Mouse (Mus musculus) forebrain, postnatal 0 days (tissue): Measurements from ENCODE around the gene 6430548M08Rik. TPM values are rescaled to one million over a fixed set of nuclear protein-coding genes. Genes with fewer than 3 reads are reported as not detected.
A peak's percentile ranks its signal among the peaks of the same experiment; 100 is the strongest.

Experiments
- ATAC-seq: fragments of 200-750 bp; cut with Nextera tagmentation; 2 replicates; pipeline ENCODE4 v1.8.0; 2017; ENCODE audit warnings: mild to moderate bottlenecking, moderate library complexity
- DNase-seq: peaks from one replicate; pipeline ENCODE4 v3.0.0-alpha.2; 2015
- H3K27ac ChIP-seq: fragments of 300-500 bp; sonication (generic); 2 replicates; pipeline ENCODE4 v1.5.1; 2014; ENCODE audit warnings: low read depth, mild to moderate bottlenecking, antibody characterized with exemption, low read length, moderate library complexity, mixed read lengths
- H3K27me3 ChIP-seq: fragments of 300-500 bp; sonication (generic); 2 replicates; pipeline ENCODE4 v1.6.1; 2014; ENCODE audit warnings: mild to moderate bottlenecking, low read length, mixed read lengths; ENCODE audit not compliant: insufficient read depth
- H3K36me3 ChIP-seq: fragments of 300-500 bp; sonication (generic); 2 replicates; pipeline ENCODE4 v1.6.1; 2014; ENCODE audit warnings: mild to moderate bottlenecking, moderate library complexity; ENCODE audit not compliant: insufficient read depth
- H3K4me1 ChIP-seq: fragments of 300-500 bp; sonication (generic); 2 replicates; pipeline ENCODE4 v1.6.1; 2014; ENCODE audit warnings: antibody characterized with exemption; ENCODE audit not compliant: insufficient read depth
- H3K4me2 ChIP-seq: fragments of 300-500 bp; sonication (generic); 2 replicates; pipeline ENCODE4 v1.6.1; 2014; ENCODE audit warnings: low read depth, mild to moderate bottlenecking, moderate library complexity
- H3K4me3 ChIP-seq: fragments of 300-500 bp; sonication (generic); 2 replicates; pipeline ENCODE4 v1.5.1; 2014; ENCODE audit warnings: low read depth, low read length, mixed read lengths
- H3K9ac ChIP-seq: fragments of 300-500 bp; sonication (generic); 2 replicates; pipeline ENCODE4 v1.6.1; 2014; ENCODE audit warnings: mild to moderate bottlenecking
- H3K9me3 ChIP-seq: fragments of 300-500 bp; sonication (generic); 2 replicates; pipeline ENCODE4 v1.6.1; 2016; ENCODE audit warnings: low read length
- CTCF ChIP-seq: sonication (generic); IDR thresholded peaks from 2 replicates; pipeline ENCODE4 v1.5.1; 2016; ENCODE audit warnings: antibody characterized with exemption, control low read depth, low read depth
- WGBS: fragments of 180-500 bp; shearing (Covaris S2); extraction: QIAGEN DNeasy Blood & Tissue Kit; methylation state at CpG from one replicate; pipeline ENCODE4 v1.1.7; 2014; 5-methylcytosine and 5-hydroxymethylcytosine counted together
- polyA plus RNA-seq: library from polyadenylated mRNA; unstranded; fragments of >200 nt; fragmentation: Nextera tagmentation; extraction: Ambion mirVana; gene quantifications from 2 replicates; pipeline ENCODE4 v1.2.1, GENCODE M21; 2015
- total RNA-seq: library from RNA; depleted of rRNA; stranded (reverse); fragments of >200 nt; gene quantifications from 2 replicates; pipeline ENCODE4 v1.2.3, GENCODE M21; 2014

Gene 6430548M08Rik
- total and polyA plus RNA-seq, 2 experiments from 2014 or later, result 32.7 to 59.6 TPM

DNA sequence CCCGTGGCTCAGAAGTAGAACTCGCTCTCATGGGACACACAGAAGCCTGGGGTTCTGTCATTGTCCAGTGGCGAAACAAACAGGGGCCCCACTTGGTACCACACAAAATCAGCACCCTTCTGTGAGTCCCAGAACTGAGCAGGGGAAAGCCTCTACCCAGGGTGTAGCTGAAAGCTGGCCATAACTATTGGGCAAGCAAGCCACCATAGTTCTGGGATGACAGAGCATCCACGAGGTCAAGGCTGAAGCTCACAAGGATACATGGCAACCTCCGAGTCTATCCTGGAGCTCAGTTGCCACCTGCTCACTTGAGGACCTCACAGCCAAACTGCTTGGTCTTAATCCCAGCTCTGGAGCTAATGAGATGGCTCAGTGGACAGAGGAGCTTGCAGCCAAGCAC, 67.3 kb downstream of the 6430548M08Rik start:
- no peak overlapping the region for H3K4me3 ChIP-seq
- WGBS, result 85% methylated on average over 5 of the region's 5 CpGs
- TF ChIP-seq CTCF, result no peak
- no peaks in the 10 kb centered on the region for H3K27me3 ChIP-seq
- H3K4me1 ChIP-seq, result peaks cover 20% of the 10 kb centered on the region
- no peak overlapping the region for H3K9ac ChIP-seq
- no peaks in the 10 kb centered on the region for H3K9me3 ChIP-seq
- H3K36me3 ChIP-seq, result no peaks in the 10 kb centered on the region
- ATAC-seq, result no peak
- DNase-seq, result no peak
- no peak overlapping the region for H3K4me2 ChIP-seq
- no peak overlapping the region for H3K27ac ChIP-seq

GRCm38 (mm10) chr8:120181861-120182414, 68.0 kb downstream of the 6430548M08Rik start:
- no peaks in the 10 kb centered on the region for H3K9me3 ChIP-seq
- no peak overlapping the region for H3K4me2 ChIP-seq
- ATAC-seq (no peak), DNase-seq (no peak)
- 79% methylated on average over 4 of the region's 4 CpGs for WGBS
- no peaks in the 10 kb centered on the region for H3K36me3 ChIP-seq
- H3K9ac ChIP-seq, result no peak overlapping the region
- peaks cover 18% of the 10 kb centered on the region for H3K4me1 ChIP-seq
- no peak for TF ChIP-seq CTCF
- H3K27ac ChIP-seq, result no peak overlapping the region
- no peak overlapping the region for H3K4me3 ChIP-seq
- H3K27me3 ChIP-seq, result no peaks in the 10 kb centered on the region

DNA sequence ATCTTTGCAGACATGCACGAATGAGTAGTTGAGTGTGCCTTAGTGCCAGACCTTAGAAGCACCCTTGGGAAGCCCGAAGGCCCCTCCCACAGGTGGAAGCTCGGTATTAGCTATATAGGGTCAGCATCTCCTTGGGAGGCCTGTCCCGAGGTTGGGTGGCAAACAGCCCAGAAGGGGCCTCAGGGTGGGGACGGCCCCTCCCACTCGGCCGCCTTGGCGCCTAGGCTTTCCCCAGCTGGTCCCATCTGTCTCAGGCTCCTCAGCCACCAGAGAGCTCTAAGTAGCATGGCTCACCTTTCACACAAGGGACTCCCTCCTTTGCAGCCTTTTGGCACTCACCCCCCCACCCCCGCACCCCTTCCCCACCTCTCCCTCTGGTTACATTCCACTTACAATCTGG, 70.4 kb downstream of the 6430548M08Rik start:
- WGBS, result 26% methylated on average over 9 of the region's 9 CpGs

GRCm38 (mm10) chr8:120184850-120185792, 71.2 kb downstream of the 6430548M08Rik start:
- DNase-seq (peak; percentile 46), ATAC-seq (peak; percentile 21; the same call in 1 of the 2 replicates)
- H3K4me1 ChIP-seq, result no peaks in the 10 kb centered on the region
- WGBS, result 16% methylated on average over 16 of the region's 17 CpGs
- H3K9me3 ChIP-seq, result no peaks in the 10 kb centered on the region
- no peaks in the 10 kb centered on the region for H3K27me3 ChIP-seq
- H3K4me2 ChIP-seq, result no peak overlapping the region; the same call in 1 of the 2 replicates
- no peak overlapping the region for H3K9ac ChIP-seq
- no peaks in the 10 kb centered on the region for H3K36me3 ChIP-seq
- no peak overlapping the region for H3K27ac ChIP-seq
- no peak overlapping the region for H3K4me3 ChIP-seq
- no peak for TF ChIP-seq CTCF

More for the DNA sequence above, 70.4 kb downstream of the 6430548M08Rik start:
- no peak overlapping the region for H3K4me2 ChIP-seq
- H3K27me3 ChIP-seq, result no peaks in the 10 kb centered on the region
- DNase-seq (no peak), ATAC-seq (no peak)
- no peak overlapping the region for H3K9ac ChIP-seq
- no peaks in the 10 kb centered on the region for H3K9me3 ChIP-seq
- no peaks in the 10 kb centered on the region for H3K36me3 ChIP-seq
- H3K4me1 ChIP-seq, result no peaks in the 10 kb centered on the region
- TF ChIP-seq CTCF, result no peak
- H3K4me3 ChIP-seq, result no peak overlapping the region
- H3K27ac ChIP-seq, result no peak overlapping the region

- no peak overlapping the region for H3K4me3 ChIP-seq
- no peak for TF ChIP-seq CTCF
- 49% methylated on average over 8 of the region's 8 CpGs for WGBS
- no peak overlapping the region for H3K27ac ChIP-seq
- H3K4me1 ChIP-seq, result no peaks in the 10 kb centered on the region
- H3K27me3 ChIP-seq, result no peaks in the 10 kb centered on the region
- H3K9me3 ChIP-seq, result no peaks in the 10 kb centered on the region
- no peak overlapping the region for H3K9ac ChIP-seq
- no peak overlapping the region for H3K4me2 ChIP-seq
- H3K36me3 ChIP-seq, result no peaks in the 10 kb centered on the region
- DNase-seq, result no peak
- peak; percentile 21; the same call in 1 of the 2 replicates for ATAC-seq
Measured at GRCm38 (mm10) chr8:120186454-120186853, 72.5 kb downstream of the 6430548M08Rik start.

- H3K9ac ChIP-seq, result no peak overlapping the region
- no peaks in the 10 kb centered on the region for H3K9me3 ChIP-seq
- DNase-seq, result no peak
- H3K27ac ChIP-seq, result no peak overlapping the region
- no peak overlapping the region for H3K4me3 ChIP-seq
- TF ChIP-seq CTCF, result no peak
- no peak for ATAC-seq
- no peaks in the 10 kb centered on the region for H3K36me3 ChIP-seq
- no peaks in the 10 kb centered on the region for H3K27me3 ChIP-seq
- no peaks in the 10 kb centered on the region for H3K4me1 ChIP-seq
- H3K4me2 ChIP-seq, result no peak overlapping the region
- 76% methylated on average over 6 of the region's 6 CpGs for WGBS
Measured at GRCm38 (mm10) chr8:120188510-120188909, 74.6 kb downstream of the 6430548M08Rik start.

GRCm38 (mm10) chr8:120189440-120189839, 75.5 kb downstream of the 6430548M08Rik start:
- no peaks in the 10 kb centered on the region for H3K4me1 ChIP-seq
- H3K27me3 ChIP-seq, result no peaks in the 10 kb centered on the region
- DNase-seq, result no peak
- no peaks in the 10 kb centered on the region for H3K36me3 ChIP-seq
- H3K4me2 ChIP-seq, result no peak overlapping the region
- no peak for TF ChIP-seq CTCF
- 84% methylated on average over 6 of the region's 6 CpGs for WGBS
- ATAC-seq, result no peak
- no peaks in the 10 kb centered on the region for H3K9me3 ChIP-seq
- H3K9ac ChIP-seq, result no peak overlapping the region
- H3K4me3 ChIP-seq, result no peak overlapping the region
- no peak overlapping the region for H3K27ac ChIP-seq
